Mouse (Mus musculus): ENCODE results near the gene Ugdh. TPM values are rescaled to one million over a fixed set of nuclear protein-coding genes. Genes with fewer than 3 reads are reported as not detected.

Ugdh gene
- 12.7 and 16.3 TPM in 2 replicates for polyA plus RNA-seq (2021; fragmentation: Nextera tagmentation)
- long read RNA-seq, experiment 1, transcript Ugdh-201 (12 exons, 2,550 nt) = major isoform, 21 of 28 reads
- long read RNA-seq, experiment 1, partial matches to known transcripts = 4 of 28 reads
- long read RNA-seq, experiment 1, other reads (novel, unspliced or antisense) = 3 of 28 reads
- long read RNA-seq, experiment 2, transcript Ugdh-201 (12 exons, 2,550 nt) = major isoform, 100 of 109 reads
- long read RNA-seq, experiment 2, partial matches to known transcripts = 5 of 109 reads
- long read RNA-seq, experiment 2, other reads (novel, unspliced or antisense) = 4 of 109 reads

GRCm38 (mm10) chr5:65435806-65436561 is at the start of gene Ugdh:
TSS of gene Ugdh (minus strand) at chr5:65435949.

DNA sequence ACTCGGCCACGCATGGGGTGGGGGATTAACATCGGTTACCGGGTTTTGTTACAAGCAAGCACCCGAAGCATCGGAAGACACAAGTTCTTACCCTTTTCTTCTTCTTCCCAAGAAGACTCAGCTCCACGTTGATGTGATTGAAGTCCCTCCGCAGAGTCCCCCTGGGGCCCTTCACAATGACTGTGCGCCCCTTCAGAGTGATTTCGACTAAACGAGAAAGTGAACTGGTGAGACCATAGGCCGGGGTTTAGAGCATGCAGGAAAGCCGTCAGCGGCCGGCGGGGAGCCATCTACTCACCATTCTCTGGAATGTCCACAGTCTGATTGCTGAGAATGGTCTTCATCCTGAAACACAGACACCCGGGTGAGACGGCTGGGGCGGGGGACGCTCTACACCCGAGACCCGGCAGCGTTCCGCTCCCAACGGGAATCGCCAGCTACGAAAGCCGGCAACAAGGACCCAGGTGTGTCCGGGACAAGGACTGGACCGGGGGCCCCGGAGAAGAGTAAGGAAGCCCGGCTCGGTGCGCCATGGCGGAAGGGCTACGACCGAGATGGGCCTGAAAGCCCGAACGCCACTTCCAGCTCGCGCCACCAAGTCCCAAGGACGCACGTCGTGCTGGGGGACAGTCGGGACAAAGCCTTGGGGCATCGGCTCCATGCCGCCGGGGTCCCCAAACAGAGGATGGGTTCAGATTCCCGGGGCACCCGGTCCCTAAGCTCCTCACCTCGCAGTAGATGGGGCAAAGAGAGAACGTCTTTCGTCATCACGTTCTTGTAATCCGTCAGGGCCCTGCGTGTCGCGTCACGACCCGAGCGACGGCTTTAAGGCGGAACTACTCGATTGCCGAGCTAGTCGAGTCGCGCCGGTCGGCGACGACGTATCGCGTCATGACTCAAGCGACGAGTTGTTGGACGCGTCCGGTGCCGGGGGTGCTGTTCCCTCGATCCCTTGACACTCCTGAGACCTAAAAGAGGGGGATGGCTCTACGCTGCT is 44.8 kb downstream of the Ugdh start, which contains the start of the genes Rpl9 and Lias:
Rpl9 (minus strand) TSS at position 797 of the 997 bp plus-strand sequence.
Lias (plus strand) TSS at position 850 of the 997 bp plus-strand sequence.

Other genes with a start within 250 kb of the Ugdh start
- 7.4 and 7.5 TPM in 2 replicates for gene Wdr19, start 236.3 kb downstream of the Ugdh start, polyA plus RNA-seq (2021; fragmentation: Nextera tagmentation)
- gene Rfc1, start 100.3 kb downstream of the Ugdh start, polyA plus RNA-seq (2021; fragmentation: Nextera tagmentation) = 39.3 and 43.1 TPM in 2 replicates
- gene Klb, start 87.6 kb downstream of the Ugdh start, polyA plus RNA-seq (2021; fragmentation: Nextera tagmentation) = 0.06 TPM in 1 of 2 replicates, not detected in the other
- 2,007 and 2,139 TPM in 2 replicates for gene Rpl9, start 44.5 kb downstream of the Ugdh start, polyA plus RNA-seq (2021; fragmentation: Nextera tagmentation)
- 45.9 and 49.3 TPM in 2 replicates for gene Lias, start 44.5 kb downstream of the Ugdh start, polyA plus RNA-seq (2021; fragmentation: Nextera tagmentation)
- gene Gm43552, start 56.9 kb upstream of the Ugdh start, polyA plus RNA-seq (2021; fragmentation: Nextera tagmentation) = 0.75 TPM in 1 of 2 replicates, not detected in the other
- gene Smim14, start 101.2 kb upstream of the Ugdh start, polyA plus RNA-seq (2021; fragmentation: Nextera tagmentation) = 242 and 249 TPM in 2 replicates
- gene Ube2k, start 101.3 kb upstream of the Ugdh start, polyA plus RNA-seq (2021; fragmentation: Nextera tagmentation) = 45.7 and 64.8 TPM in 2 replicates